Mouse (Mus musculus) neural tube, embryonic 14.5 days (tissue): ENCODE results near the gene Palb2. TPM values are rescaled to one million over a fixed set of nuclear protein-coding genes. Genes with fewer than 3 reads are reported as not detected.

Experiments
- ATAC-seq: fragments of 200-750 bp; cut with Nextera tagmentation; 2 replicates; pipeline ENCODE4 v1.8.0; 2017; ENCODE audit warnings: low read depth, mild to moderate bottlenecking, moderate TSS enrichment, moderate library complexity
- H3K27ac ChIP-seq: fragments of 300-500 bp; sonication (generic); 2 replicates; pipeline ENCODE4 v1.5.1; 2014; ENCODE audit warnings: low read depth, mild to moderate bottlenecking, control low read depth, low read length, moderate library complexity, mixed read lengths
- H3K27me3 ChIP-seq: fragments of 300-500 bp; sonication (generic); 2 replicates; pipeline ENCODE4 v1.6.1; 2014; ENCODE audit warnings: low read length; ENCODE audit not compliant: control insufficient read depth, insufficient read depth
- H3K36me3 ChIP-seq: fragments of 300-500 bp; sonication (generic); 2 replicates; pipeline ENCODE4 v1.6.1; 2014; ENCODE audit warnings: low read length, mixed read lengths; ENCODE audit not compliant: control insufficient read depth, insufficient read depth
- H3K4me1 ChIP-seq: fragments of 300-500 bp; sonication (generic); 2 replicates; pipeline ENCODE4 v1.6.1; 2014; ENCODE audit warnings: low read length; ENCODE audit not compliant: control insufficient read depth, insufficient read depth
- H3K4me2 ChIP-seq: fragments of 300-500 bp; sonication (generic); 2 replicates; pipeline ENCODE4 v1.6.1; 2014; ENCODE audit warnings: mild to moderate bottlenecking, low read depth, low read length, control low read depth
- H3K4me3 ChIP-seq: fragments of 300-500 bp; sonication (generic); 2 replicates; pipeline ENCODE4 v1.5.1; 2014; ENCODE audit warnings: low read depth, low read length, control low read depth, mixed read lengths
- H3K9ac ChIP-seq: fragments of 300-500 bp; sonication (generic); replicated peaks from 2 replicates; pipeline ENCODE4 v1.6.1; 2014; ENCODE audit warnings: low read depth, mild to moderate bottlenecking, control low read depth, low read length, mixed read lengths
- H3K9me3 ChIP-seq: fragments of 300-500 bp; sonication (generic); 2 replicates; pipeline ENCODE4 v1.6.1; 2016; ENCODE audit warnings: low read length; ENCODE audit not compliant: control insufficient read depth
- WGBS: fragments of 180-500 bp; shearing (Covaris S2); extraction: QIAGEN DNeasy Blood & Tissue Kit; methylation state at CpG from one replicate; pipeline ENCODE4 v1.1.7; 2014; 5-methylcytosine and 5-hydroxymethylcytosine counted together
- polyA plus RNA-seq: library from polyadenylated mRNA; unstranded; fragments of >200 nt; fragmentation: Nextera tagmentation; extraction: Ambion mirVana; gene quantifications from 2 replicates; pipeline ENCODE4 v1.2.1, GENCODE M21; 2014

The Palb2 gene
- polyA plus RNA-seq, 1 experiment from 2014 or later: 5.3 TPM

GRCm38 (mm10) chr7:122158488-122158887 lies 25.7 kb upstream of the Palb2 start:
- Histone ChIP-seq H3K4me1 (peaks cover 4% of the 10 kb centered on the region), H3K27me3 (no peaks in the 10 kb centered on the region), H3K36me3 (no peaks in the 10 kb centered on the region), H3K9ac (peak overlapping the region; percentile 63), H3K4me3 (peak overlapping the region; percentile 61), H3K27ac (no peak overlapping the region), H3K9me3 (no peaks in the 10 kb centered on the region), H3K4me2 (peak overlapping the region; percentile 78)
- WGBS: 6% methylated on average over 13 of the region's 13 CpGs
- ATAC-seq: no peak

DNA sequence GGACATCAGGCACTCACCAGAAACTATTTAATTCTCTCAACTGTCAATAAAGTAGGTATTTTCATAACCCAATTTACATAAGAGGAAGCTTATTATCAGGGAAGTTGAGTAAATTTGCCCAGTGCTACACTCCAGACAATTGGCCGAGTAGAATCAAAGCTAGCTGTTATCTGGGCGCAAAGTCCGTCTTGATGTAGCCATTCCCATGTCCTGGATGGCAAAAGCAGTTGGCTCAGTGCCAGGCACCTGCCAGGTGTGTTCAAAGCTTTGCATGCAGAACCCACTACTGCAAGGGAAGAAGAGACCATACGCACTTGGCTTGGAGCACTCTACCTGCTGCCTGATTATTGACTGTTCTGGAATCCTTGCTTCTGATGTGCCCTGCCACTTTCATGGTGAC lies 19.7 kb upstream of the Palb2 start:
- WGBS: 97% methylated on average over 4 of the region's 4 CpGs
- Histone ChIP-seq H3K4me1 (no peaks in the 10 kb centered on the region), H3K27ac (no peak overlapping the region), H3K9me3 (no peaks in the 10 kb centered on the region), H3K36me3 (peaks cover 20% of the 10 kb centered on the region), H3K4me2 (no peak overlapping the region), H3K27me3 (no peaks in the 10 kb centered on the region), H3K9ac (no peak overlapping the region), H3K4me3 (no peak overlapping the region)
- ATAC-seq: no peak

- Histone ChIP-seq H3K36me3 (peaks cover 60% of the 10 kb centered on the region), H3K9ac (no peak overlapping the region), H3K27ac (no peak overlapping the region), H3K27me3 (no peaks in the 10 kb centered on the region), H3K4me1 (no peaks in the 10 kb centered on the region), H3K9me3 (no peaks in the 10 kb centered on the region), H3K4me3 (no peak overlapping the region), H3K4me2 (no peak overlapping the region)
- no peak for ATAC-seq
Measured at GRCm38 (mm10) chr7:122140991-122141390, 8.2 kb upstream of the Palb2 start.

GRCm38 (mm10) chr7:122138190-122138589 lies 5.4 kb upstream of the Palb2 start:
- Histone ChIP-seq H3K4me2 (no peak overlapping the region), H3K4me1 (peaks cover 7% of the 10 kb centered on the region), H3K36me3 (peaks cover 43% of the 10 kb centered on the region), H3K9ac (no peak overlapping the region), H3K9me3 (no peaks in the 10 kb centered on the region), H3K4me3 (no peak overlapping the region), H3K27me3 (no peaks in the 10 kb centered on the region), H3K27ac (no peak overlapping the region)
- no peak for ATAC-seq
- WGBS: 96% methylated on average over 5 of the region's 5 CpGs

GRCm38 (mm10) chr7:122137071-122137470 lies 4.3 kb upstream of the Palb2 start:
- Histone ChIP-seq H3K9ac (no peak overlapping the region), H3K4me3 (no peak overlapping the region), H3K4me2 (no peak overlapping the region), H3K27ac (no peak overlapping the region), H3K9me3 (no peaks in the 10 kb centered on the region), H3K4me1 (peaks cover 10% of the 10 kb centered on the region), H3K36me3 (peaks cover 36% of the 10 kb centered on the region), H3K27me3 (no peaks in the 10 kb centered on the region)
- no peak for ATAC-seq

- Histone ChIP-seq H3K9me3 (no peaks in the 10 kb centered on the region), H3K36me3 (peaks cover 23% of the 10 kb centered on the region), H3K27ac (no peak overlapping the region), H3K4me2 (no peak overlapping the region), H3K4me3 (no peak overlapping the region), H3K9ac (no peak overlapping the region), H3K4me1 (peaks cover 11% of the 10 kb centered on the region), H3K27me3 (no peaks in the 10 kb centered on the region)
- ATAC-seq: no peak
- WGBS: 76% methylated on average over 10 of the region's 10 CpGs
Measured at GRCm38 (mm10) chr7:122135070-122135469, 2.3 kb upstream of the Palb2 start.

- ATAC-seq: no peak
Measured at GRCm38 (mm10) chr7:122133338-122133625, 497 bp upstream of the Palb2 start.

DNA sequence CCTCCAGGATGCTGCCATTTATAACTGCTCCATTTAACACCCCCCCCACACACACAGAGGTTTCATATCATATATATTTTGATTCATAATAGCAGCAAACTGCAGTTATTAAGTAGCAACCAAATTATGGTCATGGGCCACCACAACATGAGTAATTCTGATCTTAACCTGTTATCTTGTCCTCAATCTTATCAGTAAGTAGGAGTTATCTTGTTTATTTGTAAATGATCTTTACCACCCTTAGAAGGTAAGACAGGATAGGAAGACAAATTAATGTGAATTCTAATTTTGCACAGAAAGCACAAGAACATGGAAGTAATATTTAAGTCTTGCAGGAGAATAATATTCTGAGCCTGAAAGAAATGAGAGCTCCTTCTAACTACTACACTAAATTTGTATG lies 951 bp downstream of the Palb2 start:
- Histone ChIP-seq H3K4me1 (peaks cover 11% of the 10 kb centered on the region), H3K27me3 (no peaks in the 10 kb centered on the region), H3K9me3 (no peaks in the 10 kb centered on the region), H3K4me3 (peak overlapping the region; percentile 85; the same call in 1 of the 2 replicates), H3K36me3 (peaks cover 12% of the 10 kb centered on the region), H3K4me2 (peak overlapping the region; percentile 92; the same call in 1 of the 2 replicates), H3K27ac (no peak overlapping the region), H3K9ac (no peak overlapping the region)
- no peak for ATAC-seq

More at GRCm38 (mm10) chr7:122133338-122133625, 497 bp upstream of the Palb2 start:
- Histone ChIP-seq H3K27ac (peak overlapping the region; percentile 70), H3K36me3 (peaks cover 10% of the 10 kb centered on the region), H3K9me3 (no peaks in the 10 kb centered on the region), H3K9ac (peak overlapping the region; percentile 73), H3K27me3 (no peaks in the 10 kb centered on the region), H3K4me3 (peak overlapping the region; percentile 85), H3K4me1 (peaks cover 11% of the 10 kb centered on the region), H3K4me2 (peak overlapping the region; percentile 65)
- WGBS: 17% methylated on average over 8 of the region's 8 CpGs

DNA sequence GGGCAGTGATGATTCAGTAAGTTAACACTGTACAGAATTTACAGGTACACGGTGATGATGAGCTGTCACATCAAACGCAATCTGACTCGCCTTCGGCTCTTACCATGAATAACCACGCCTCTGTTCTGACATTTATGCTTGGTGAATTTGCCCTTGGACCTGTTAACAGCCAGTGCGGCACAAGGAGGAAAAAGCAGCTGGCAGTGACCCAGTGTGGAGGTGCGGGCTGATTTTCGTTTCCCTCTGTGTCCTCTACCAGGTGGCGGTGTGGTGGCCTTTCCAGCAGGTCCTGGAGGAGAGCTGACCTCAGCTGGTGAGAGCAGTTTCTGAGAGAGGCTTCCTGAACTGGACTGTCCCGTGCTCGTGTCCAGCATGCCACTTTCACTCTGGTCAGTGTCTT lies 5.8 kb downstream of the Palb2 start:
- no peaks in the 10 kb centered on the region; the same call in 1 of the 2 replicates for H3K4me1 ChIP-seq
- H3K4me3 ChIP-seq: no peak overlapping the region
- no peaks in the 10 kb centered on the region for H3K27me3 ChIP-seq
- no peak overlapping the region for H3K27ac ChIP-seq
- WGBS: 90% methylated on average over 11 of the region's 11 CpGs
- no peak overlapping the region for H3K4me2 ChIP-seq
- H3K36me3 ChIP-seq: peaks cover 10% of the 10 kb centered on the region; the same call in 1 of the 2 replicates
- no peak for ATAC-seq
- H3K9ac ChIP-seq: no peak overlapping the region
- H3K9me3 ChIP-seq: no peaks in the 10 kb centered on the region

DNA sequence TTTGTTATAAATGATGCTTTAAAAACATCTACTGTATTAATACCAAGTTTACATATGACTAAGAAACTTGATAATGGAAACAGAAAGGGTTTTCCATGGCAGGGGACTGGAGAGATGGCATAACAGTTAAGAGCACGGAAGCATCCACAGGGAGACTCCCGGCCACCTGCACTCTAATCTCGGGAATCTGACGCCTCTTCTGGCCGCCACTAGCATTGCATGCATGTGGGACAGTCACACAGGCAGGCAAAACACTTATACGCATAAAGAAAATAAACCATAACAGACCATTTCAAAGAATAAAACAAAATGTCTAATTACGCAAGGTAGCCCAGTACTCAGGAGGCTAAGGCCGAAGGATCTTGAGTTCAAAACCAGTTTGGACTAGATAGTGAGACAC lies 7.1 kb downstream of the Palb2 start:
- no peak overlapping the region for H3K9ac ChIP-seq
- H3K4me3 ChIP-seq: no peak overlapping the region
- H3K4me2 ChIP-seq: no peak overlapping the region
- H3K36me3 ChIP-seq: peaks cover 10% of the 10 kb centered on the region; the same call in 1 of the 2 replicates
- WGBS: 82% methylated on average over 8 of the region's 8 CpGs
- no peaks in the 10 kb centered on the region for H3K27me3 ChIP-seq
- H3K27ac ChIP-seq: no peak overlapping the region
- ATAC-seq: no peak
- H3K4me1 ChIP-seq: no peaks in the 10 kb centered on the region
- H3K9me3 ChIP-seq: no peaks in the 10 kb centered on the region
